Mouse (Mus musculus) frontal cortex, adult (tissue): ENCODE measurements around the gene Tceanc.
"Not testable (repeated sequence)": the region's sequence is repeated elsewhere in the genome, so short reads cannot be mapped to it uniquely, and the experiment has no call there.

ENCODE experiments used
- ATAC-seq: cut with Nextera tagmentation; 2 replicates; pipeline ENCODE4 v1.9.2; 2017; ENCODE audit warnings: mild to moderate bottlenecking, moderate library complexity, mixed read lengths; ENCODE audit not compliant: low TSS enrichment

Gene Tceanc

DNA sequence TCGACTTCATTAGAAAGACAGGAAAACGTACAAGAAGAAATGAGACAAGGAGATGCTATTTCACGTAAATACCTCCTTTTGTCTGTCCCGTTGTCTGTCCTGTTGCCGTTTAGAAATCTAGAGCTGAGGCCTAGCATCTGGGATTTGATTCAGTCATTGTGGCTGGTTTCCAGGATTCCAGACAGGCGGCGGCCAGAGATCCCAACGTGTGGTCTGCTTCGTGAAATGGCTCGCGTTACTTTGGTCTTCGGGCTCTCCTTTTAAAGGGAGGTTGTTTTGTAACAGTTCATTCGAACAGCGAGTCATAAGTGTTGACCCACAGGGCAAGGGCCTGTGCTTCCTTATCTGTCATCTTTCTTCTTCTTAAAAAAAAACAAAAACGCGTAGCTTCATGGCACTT lies at the start of gene Tceanc:
TSS of gene Tceanc (minus strand) at position 223 of the 400 bp plus-strand sequence.
- no peak for ATAC-seq

DNA sequence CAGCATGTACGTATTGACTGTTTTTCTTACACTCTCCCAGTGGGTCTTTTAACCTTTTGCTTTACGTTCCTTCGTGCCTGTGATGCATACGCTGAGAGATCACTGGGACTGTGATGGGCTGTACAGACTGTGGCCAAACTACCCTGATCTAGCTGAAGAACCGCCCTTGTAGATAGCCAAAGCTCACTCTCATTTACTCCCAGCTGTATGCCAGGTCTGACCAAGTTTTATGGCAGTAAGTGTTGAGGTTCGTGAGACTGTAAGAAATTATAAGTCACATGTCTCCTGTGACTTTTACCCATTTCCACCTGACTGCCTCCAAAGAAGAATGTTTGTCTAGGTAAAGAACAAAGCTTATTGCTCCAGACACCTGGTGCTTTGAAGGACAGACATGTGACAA lies 47.6 kb upstream of the Tceanc start:
- ATAC-seq = no peak

DNA sequence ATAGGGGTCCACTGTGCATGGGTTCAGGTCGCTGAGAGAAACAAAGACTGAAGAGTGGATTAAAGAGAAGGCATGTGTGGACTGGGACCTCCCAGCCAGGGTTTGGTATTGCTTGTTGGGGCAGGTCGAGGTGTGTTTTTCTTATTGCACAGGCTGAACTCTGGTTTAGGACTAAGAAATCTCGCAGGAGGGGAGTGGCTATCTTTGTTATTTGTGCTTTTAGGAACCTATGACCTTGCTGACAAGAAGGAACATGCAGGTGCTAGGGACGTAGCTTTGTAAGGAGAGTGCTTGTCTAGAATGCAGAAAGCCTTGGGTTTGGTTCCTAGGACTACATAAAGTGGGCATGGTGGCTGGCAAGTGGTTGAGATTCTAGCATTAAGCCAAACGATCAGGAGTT lies 47.0 kb upstream of the Tceanc start:
- no peak for ATAC-seq

DNA sequence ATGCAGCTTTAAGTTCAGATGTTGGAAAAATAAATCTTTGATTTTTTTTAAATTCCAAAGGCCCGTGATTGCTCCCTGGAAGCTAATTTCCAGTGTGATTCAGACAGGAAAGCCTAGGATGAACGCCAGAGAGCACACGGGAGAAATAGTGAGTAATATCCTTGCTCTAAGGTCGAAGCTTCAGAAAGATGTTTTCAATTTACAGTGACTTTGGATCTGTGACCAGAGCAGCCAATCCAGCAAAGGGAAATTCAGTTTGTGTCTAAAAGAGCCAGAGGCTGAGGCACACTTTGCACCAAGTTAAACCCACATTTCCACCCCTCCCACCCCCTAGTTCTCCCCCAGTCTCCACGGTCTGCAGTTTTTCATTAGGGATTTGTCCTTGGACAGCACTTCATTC lies 46.5 kb upstream of the Tceanc start:
- no peak for ATAC-seq

DNA sequence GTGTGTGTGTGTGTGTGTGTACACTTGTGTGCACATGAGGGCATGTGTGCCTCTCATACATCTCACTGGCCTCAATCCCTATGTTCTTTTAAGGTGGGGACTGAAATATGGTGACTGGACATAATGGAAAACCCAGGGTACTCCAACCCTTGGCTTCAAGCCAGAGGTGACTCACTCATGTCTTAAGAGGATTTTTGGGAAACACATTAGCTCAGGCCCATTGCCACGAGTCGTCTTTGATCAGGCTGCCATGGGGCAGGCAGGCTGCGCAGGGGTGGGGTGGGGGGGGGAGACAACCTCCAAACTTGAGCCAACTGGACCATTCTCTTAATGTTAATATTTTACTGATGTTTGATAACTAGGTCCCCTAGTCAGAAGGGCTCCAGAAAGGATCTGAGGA lies 41.0 kb upstream of the Tceanc start:
- ATAC-seq = no peak

DNA sequence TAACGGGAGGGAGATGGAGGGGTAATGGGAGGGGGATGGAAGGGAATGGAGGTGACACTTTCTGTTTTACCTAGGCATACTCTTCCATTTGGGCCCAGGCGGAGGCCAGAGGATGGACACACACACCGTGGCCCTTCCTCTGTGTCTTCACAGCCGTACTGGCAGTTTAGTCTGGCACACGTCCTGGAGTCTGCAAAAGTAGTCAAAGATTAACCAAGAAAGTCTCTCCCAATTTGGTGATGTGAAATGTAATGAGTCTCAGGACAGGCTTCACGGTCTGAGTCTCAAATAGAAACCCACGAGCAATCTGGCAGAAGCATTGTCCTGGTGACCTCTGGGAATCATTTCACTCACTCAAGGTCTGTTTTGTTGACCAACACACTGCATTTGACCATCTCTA lies 34.0 kb upstream of the Tceanc start:
- ATAC-seq = no peak

DNA sequence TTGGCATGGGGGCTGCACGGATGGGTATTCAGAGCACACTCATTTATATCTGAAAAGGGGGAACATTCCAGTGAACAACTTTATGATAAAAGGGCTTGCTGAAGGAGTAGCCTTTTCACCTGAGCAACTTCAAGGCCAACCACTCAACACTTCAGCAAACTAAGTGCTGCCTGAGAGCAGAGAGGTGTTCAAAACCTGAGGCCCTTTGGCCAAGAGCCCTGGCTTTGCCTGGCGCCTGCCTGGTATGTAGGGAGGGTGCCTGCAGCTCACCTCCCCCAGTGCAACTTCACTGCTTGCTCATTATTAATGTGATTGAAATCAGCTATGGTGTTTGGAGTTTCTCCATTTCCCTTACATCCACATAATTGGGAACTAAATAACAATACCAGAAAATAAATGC lies 28.1 kb upstream of the Tceanc start:
- no peak for ATAC-seq

DNA sequence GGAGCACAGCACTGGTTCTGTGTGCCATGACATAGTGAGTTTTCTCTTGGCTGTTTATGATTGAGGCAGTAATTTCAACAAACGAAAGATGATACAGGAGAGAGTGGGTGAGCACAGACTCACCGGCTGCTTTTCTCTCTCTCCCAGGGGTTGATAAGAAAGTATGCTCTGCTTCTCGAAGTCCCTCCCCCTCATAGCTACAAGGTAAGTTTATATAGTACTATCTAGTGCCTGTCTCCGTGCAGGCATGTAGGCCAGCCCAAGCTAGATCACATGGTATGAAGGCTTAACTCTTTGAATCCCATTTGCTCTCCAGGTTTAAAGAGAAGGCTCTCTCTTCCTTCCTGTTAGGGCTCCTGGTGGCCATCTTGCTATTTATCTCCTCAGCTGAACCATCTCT lies 16.8 kb upstream of the Tceanc start:
- ATAC-seq = no peak

DNA sequence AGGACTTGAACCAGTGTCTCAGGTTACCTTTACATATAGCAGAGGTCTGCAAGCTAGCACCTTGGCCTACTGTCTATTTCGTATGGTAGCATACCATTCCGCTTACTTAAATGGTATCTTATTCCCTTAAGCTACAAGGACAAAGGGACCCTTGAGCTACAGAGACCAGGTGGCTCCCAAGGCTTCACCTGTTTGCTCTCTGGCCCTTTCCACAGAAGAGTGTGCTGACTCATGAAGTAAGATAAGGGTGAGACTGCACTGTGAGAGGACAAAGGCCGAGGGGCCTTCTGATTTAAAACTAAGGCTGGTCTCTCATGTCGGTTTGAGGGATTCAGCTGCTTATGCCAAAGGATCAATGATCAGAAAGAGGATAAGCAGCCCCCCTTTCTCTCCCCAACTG lies 15.1 kb upstream of the Tceanc start:
- no peak for ATAC-seq

DNA sequence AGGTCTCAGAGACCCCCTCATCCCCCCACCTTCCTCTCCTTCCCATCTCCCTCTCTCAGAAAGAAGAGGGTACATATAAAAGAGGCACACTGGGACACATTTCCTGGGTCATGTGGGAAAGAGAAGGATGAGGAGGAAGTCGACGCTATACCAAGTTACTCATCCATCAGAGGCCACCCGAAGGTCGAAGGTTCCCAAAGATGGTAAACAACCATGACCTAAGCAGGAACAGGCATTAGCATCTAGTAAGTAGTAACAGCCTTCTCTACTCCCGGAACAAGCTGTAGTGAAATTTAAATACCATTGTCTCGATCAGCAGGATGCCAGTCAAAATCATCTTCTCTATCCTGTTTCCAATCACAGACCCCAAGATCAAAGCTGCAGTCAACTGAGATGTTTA lies 13.3 kb upstream of the Tceanc start:
- ATAC-seq = no peak

DNA sequence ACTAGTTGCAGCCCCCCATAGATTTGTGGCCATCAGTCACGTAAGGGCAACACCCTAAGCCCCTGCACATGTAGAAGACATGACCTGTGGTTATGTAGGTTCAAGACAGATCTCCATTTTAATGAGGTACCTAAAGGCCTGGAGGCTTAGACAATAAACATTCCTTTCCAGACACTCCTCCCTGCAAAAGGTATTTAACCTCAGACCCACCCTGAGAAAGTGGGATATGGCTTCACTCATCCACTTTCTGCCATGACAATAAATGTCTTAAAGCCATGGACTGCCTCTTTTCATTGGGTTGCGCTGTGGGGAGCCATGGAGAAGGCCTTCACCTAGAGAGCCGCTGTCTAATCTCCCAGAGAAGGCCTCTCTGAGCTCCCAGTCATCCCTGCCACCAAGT lies 9.8 kb upstream of the Tceanc start:
- no peak for ATAC-seq

DNA sequence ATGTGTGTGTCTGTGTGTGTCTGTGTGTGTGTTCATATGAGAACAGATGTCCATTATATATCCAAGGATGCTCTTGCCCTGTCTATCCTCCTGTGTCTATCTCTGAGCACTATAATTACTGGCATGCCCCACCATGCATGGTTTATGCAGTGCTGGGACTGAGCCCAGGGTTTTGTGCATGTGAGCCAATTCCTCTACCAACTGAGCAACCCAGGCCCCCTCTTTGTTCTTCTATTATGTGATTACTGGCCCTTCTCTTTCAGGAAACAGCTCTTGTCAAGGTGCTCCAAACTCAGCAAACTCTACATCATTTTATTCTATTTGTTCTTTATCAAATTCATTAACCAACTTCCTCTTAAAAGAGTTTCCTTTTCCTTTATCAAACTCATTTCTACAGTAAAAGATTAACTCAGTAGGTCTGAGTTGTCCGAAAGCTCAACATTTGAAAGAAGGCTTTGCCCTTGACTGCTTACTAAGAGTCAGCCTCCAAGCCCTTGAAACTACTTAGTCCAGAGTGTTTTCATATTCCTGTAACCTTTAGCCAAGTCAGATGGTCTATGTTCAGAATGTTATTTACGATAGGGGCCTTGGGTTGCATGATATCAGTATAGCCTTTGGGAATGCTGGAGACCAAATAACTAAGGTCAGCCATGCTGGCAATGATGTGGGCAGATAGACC lies 7.4 kb upstream of the Tceanc start:
- ATAC-seq = no peak

DNA sequence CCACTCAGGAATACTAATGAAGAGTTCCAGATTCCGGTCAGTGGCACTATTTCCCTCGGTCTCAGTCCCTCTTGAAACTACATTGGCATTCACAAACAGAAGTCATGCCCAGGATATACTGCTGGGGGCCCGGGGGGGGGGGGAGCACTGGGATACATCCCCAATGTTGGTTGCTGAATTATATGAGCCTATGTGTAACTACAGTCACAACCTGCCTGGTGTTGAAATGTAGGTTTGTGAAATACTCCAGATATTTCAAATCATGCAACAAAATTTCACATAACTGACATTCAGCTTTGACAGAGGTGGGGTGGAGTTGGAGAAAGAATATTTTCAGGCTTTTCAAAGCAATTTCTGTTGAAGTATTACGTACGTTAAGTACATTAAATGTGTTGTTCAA lies 2.4 kb upstream of the Tceanc start:
- no peak for ATAC-seq

DNA sequence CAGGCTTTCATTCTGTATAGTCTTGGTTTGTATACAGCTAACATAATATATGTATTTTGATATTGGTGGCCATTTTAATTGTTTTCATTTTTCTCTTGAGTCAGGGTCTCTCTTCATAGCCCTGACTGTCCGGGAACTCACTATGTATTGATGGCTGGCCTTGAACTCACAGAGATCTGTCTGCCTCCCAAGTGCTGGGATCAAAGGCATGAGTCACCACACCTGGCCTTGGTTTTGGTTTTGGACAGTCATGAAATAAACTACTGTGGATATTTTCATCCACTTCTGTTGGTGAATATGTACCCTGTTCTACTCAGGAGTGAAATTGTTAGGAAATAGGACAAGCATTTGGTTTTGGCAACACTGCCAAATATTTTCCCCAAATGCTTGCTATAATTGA lies 1.7 kb downstream of the Tceanc start:
- no peak for ATAC-seq

DNA sequence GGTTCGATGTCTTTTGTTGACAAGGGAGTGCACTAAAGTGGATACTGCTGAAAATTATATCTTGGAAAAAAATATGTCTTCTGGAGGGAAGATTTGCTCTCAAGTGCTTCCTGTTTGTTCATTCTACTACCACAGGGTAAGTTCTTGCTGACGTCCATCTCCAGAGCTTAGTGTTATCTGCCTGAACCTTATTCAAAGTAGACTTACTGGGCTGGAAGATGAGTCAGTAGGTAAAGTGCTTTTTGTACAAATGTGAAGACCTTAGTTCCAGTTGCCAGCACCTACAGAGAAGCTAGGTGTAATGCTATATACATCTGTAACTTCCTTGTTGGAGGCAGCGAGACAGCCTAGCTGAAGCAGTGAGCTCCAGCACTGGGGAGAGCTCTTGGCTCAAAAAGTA lies 2.4 kb downstream of the Tceanc start:
- ATAC-seq = no peak

DNA sequence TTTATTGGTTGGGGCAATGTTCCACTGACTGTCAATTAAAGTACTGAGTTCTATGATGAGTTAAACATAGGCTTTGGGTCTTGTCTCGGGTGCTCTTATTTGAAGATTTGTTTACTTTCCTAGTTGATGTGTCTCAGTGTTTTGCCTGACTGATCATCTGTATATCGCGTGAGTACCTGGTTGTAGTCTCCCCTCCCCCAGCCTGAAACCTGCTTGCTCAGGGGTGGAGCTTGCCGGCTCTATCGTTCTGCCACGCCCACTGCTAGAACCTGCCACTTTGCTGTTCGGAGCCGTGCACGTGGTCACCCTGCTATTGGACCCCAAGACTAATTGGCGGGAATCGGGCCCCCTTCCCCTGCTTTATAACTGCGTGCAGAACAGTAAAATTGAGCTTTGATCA lies 4.3 kb downstream of the Tceanc start:
- not testable (repeated sequence) for ATAC-seq

DNA sequence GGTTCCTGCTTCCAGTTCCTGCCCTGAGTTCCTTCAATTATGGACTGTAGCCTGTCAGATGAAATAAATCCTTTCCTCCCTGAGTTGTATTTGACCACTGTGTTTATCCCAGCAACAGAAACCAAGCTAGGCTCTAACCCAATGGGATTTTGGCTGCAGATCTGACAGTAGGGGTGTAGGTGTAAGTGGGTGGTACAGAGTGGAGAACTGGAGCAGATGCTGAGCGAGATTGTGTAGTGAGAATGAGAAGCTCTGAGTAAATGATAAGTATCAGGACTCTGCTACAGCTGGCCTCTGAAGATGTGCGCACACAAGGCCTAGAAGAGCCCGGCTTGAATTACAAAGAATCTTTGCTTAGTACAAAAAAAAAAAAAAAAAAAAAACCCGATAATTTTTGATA lies 6.3 kb downstream of the Tceanc start:
- ATAC-seq = peak; percentile 41; the same call in 1 of the 2 replicates

DNA sequence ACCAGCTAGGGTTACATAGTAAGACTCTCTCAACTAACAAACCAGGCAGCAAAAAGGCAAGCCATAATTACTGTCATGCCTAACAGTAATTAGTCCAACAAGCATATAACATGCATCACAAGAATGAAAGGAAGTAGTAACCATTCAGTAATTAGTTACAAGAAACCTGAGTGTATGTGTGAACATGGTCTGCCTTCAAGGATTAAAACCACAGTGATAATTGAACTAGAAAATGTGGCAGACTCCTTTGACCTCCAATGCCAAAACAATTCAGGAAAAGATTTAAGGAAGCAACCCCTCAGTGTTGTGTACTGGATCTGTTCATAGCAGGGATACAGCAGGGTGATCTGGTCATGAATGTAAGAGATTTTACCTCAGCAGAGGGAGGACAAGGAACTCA lies 7.3 kb downstream of the Tceanc start:
- no peak for ATAC-seq

DNA sequence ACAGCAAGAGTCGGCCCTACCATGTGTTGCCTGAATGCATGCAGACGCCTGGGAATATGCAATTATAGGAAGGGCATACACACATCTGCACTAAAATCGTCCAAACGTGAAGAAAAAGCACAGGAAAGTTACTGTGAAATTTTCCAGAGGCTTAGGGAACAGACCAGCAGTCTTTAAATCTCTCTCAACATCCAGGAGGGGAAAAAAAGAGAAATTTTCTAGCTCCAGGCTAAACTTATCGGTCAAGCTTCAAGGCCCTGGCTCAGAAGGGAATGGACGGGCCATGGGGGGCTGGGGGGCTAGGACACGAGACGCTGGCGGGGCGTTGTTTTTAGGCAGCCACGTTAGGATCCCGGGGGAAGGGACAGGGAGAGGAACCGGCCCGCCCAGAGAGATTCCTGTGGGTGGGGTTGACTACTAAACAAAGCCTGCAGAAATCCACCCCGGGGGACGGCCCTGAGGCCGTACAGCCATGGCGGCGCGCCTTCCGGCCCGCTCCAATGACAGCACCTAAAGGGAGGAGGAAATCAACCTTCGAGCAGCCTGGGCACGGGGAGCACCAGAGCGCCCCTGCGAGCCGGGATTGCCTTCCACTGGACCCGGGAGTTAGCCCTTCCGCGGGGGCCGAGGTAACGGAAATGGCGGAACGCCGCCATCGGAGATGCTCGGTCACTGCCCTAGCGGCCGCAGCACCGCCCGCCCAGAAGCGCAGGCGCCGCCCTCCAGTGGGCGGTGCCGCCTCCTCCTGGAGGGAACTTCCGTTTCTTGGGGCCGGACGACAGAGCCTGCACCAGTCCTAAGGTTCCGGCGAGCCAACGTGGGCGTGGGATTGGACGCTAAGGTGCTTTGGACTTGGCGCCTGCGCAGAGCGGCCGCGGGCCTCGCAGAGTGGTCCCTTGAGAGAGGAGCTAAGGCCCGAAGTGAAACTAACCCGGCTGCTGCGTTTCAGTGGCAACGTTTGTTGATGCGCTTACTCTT lies 8.3 kb downstream of the Tceanc start:
- peak; percentile 99 for ATAC-seq

DNA sequence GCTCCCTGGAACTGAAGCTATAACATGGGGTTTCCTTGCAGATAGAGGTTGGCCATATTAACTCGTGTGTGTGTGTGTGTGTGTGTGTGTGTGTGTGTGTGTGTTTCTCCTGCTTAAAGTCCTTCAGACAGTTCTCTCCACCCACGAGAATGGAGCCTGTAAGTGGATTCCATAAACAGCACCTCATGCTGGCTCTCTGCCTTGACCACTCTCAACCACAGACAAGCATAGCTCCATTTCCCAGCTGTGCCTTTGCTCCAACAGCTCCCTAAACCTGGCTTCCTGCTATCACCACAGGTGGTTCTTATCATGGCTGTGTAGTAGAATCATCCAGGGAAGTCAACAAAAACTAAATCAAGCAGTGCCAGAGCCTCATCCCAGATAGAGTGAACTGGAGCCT lies 13.9 kb downstream of the Tceanc start:
- ATAC-seq = no peak

DNA sequence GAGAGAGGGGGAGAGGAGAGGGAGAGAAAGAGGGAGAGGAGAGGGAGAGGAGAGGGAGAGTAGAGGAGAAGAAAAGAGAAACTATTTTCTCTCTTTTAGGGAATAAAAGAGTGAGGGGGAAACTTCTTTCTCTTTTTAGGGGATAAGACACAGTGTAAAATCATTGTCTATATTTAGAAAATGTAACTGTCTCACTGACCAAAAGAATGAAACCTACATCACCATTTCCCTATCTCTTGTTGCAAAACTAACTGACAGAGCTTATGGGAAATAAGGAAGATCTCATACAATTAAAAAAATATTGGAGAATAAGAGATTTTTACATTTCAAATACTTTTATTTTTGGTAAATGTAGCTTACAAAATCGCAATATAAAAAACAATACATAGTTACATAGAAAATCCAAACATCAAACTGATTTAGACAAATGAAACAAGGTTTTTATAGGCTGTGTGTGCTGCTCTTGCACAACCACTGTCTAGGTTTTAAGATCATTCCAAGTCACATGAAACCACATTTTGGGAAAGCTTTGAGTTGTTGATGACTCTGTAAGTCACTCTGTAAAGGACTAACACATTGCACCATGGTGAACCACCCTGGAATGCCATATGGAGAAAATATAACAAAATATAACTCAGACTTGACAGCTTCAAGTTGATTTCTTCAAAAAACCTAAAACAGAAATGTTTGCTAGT lies 18.7 kb downstream of the Tceanc start:
- no peak for ATAC-seq

DNA sequence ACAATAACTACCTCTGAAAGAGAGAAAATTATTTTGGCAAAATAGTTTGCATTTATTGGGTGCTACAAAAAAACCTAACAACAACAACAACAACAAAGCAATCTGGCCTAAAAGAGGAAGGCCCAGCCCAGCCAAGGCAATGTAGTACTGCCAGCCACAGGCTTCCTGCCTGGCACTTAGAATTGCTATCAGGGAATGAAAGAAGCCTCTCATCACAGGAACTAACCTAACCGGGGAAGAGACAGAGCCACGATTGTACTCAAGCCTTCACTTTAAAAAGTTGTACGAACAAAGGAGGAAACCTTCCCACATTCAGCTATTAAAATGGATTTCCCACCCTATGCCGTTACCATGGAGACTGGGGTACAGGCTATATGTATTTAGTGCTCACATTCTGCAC lies 20.6 kb downstream of the Tceanc start:
- ATAC-seq = no peak

DNA sequence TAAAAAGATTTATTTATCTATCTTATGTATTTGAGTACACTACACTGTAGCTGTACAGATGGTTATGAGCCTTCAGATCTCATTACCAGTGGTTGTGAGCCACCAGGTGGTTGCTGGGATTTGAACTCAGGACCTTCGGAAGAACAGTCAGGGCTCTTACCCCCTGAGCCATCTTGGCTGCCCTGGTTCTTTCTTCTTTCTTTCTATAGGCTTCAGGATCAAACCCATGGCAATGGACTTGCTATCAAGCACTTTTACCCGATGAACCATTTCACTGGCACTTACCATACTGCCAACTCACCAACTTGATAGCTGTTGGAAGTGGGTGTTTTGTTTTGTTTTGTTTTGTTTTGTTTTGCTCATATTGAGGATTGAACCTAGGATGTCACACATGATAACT lies 23.3 kb downstream of the Tceanc start:
- no peak for ATAC-seq
